Mouse (Mus musculus): ENCODE measurements at regions not wholly inside any gene's neighbourhood (a gene's known extent, or its start where the extent isn't known, plus 50 kb on each side); places are given as distances from the start of the nearest gene placed in this dataset.
"Not testable (repeated sequence)": the region's sequence is repeated elsewhere in the genome, so short reads cannot be mapped to it uniquely, and the experiment has no call there.

- no peak for DNase-seq (ENCODE audit: low read depth, low spot score)
These were observed 149.1 kb upstream of the Palmd start for GRCm38 (mm10) chr3:117117838-117118237.

GRCm38 (mm10) chr3:117116210-117116609, 147.4 kb upstream of the Palmd start:
- DNase-seq (ENCODE audit: low read depth, low spot score), result no peak

GRCm38 (mm10) chr3:117112766-117113165, 144.0 kb upstream of the Palmd start:
- no peak for DNase-seq (ENCODE audit: low read depth, low spot score)

GRCm38 (mm10) chr3:117112304-117112703, 143.5 kb upstream of the Palmd start:
- DNase-seq (ENCODE audit: low read depth, low spot score), result no peak

- no peak for DNase-seq (ENCODE audit: low read depth, low spot score)
These were observed 140.3 kb upstream of the Palmd start for GRCm38 (mm10) chr3:117108966-117109700.

- no peak for DNase-seq (ENCODE audit: low read depth, low spot score)
These were observed 139.2 kb upstream of the Palmd start for GRCm38 (mm10) chr3:117107986-117108385.

GRCm38 (mm10) chr3:117107378-117107777, 138.6 kb upstream of the Palmd start:
- no peak for DNase-seq (ENCODE audit: low read depth, low spot score)

- DNase-seq (ENCODE audit: low read depth, low spot score), result no peak
These were observed 118.9 kb upstream of the Palmd start for GRCm38 (mm10) chr3:117087646-117088045.

- DNase-seq (ENCODE audit: low read depth, low spot score), result no peak
These were observed 107.9 kb upstream of the Palmd start for GRCm38 (mm10) chr3:117076734-117077133.

GRCm38 (mm10) chr3:117073399-117073798, 104.6 kb upstream of the Palmd start:
- no peak for DNase-seq (ENCODE audit: low read depth, low spot score)

GRCm38 (mm10) chr3:117072998-117073397, 104.2 kb upstream of the Palmd start:
- DNase-seq (ENCODE audit: low read depth, low spot score), result no peak

- no peak for DNase-seq (ENCODE audit: low read depth, low spot score)
These were observed 103.1 kb upstream of the Palmd start for GRCm38 (mm10) chr3:117071851-117072250.

- DNase-seq (ENCODE audit: low read depth, low spot score), result no peak
These were observed 98.8 kb upstream of the Palmd start for GRCm38 (mm10) chr3:117067470-117068053.

- no peak for DNase-seq (ENCODE audit: low read depth, low spot score)
These were observed 97.1 kb upstream of the Palmd start for GRCm38 (mm10) chr3:117065904-117066303.

- DNase-seq (ENCODE audit: low read depth, low spot score), result no peak
These were observed 93.0 kb upstream of the Palmd start for GRCm38 (mm10) chr3:117061831-117062230.

GRCm38 (mm10) chr3:117061182-117061581, 92.4 kb upstream of the Palmd start:
- DNase-seq (ENCODE audit: low read depth, low spot score), result no peak

GRCm38 (mm10) chr3:117054711-117055110, 85.9 kb upstream of the Palmd start:
- DNase-seq (ENCODE audit: low read depth, low spot score), result not testable (repeated sequence)

- DNase-seq (ENCODE audit: low read depth, low spot score), result no peak
These were observed 82.6 kb upstream of the Palmd start for GRCm38 (mm10) chr3:117051431-117051830.

GRCm38 (mm10) chr3:117050909-117051308, 82.1 kb upstream of the Palmd start:
- DNase-seq (ENCODE audit: low read depth, low spot score), result no peak

- DNase-seq (ENCODE audit: low read depth, low spot score), result no peak
These were observed 80.6 kb upstream of the Palmd start for GRCm38 (mm10) chr3:117049410-117049809.

- no peak for DNase-seq (ENCODE audit: low read depth, low spot score)
These were observed 76.0 kb upstream of the Palmd start for GRCm38 (mm10) chr3:117044809-117045208.

- DNase-seq (ENCODE audit: low read depth, low spot score), result no peak
These were observed 75.5 kb upstream of the Palmd start for GRCm38 (mm10) chr3:117044304-117044703.

GRCm38 (mm10) chr3:117038928-117039300, 70.1 kb upstream of the Palmd start:
- DNase-seq (ENCODE audit: low read depth, low spot score), result no peak
